22 mouse cellular contexts compared by ENCODE assay signal in genomic region chr10:118624368-118624767, GRCm38 (mm10).
DNase-seq lines count a peak whose midpoint lies in the region; ATAC-seq lines count a peak whose summit lies in the region.
"Had no signal": no experiment of that assay in that cellular context is flagged by ENCODE, and none has a peak within 500 bp of the region (broad histone marks: within the 10 kb centered on the region; RNA-seq: fewer than 3 reads in every experiment).

No protein-coding gene starts in this region.

- DNase-seq in adrenal gland, adult 2 months, result peak; percentile 36
- DNase-seq in adrenal gland, adult 8-10 months, result no peak
- peak; percentile 25 to 30 for DNase-seq in adrenal gland, postnatal 36 days
- DNase-seq in adrenal gland, postnatal 4 days (ENCODE audit: low spot score in 2 of 2), result no peak
- DNase-seq in midbrain, embryonic 11.5 days (ENCODE audit: low spot score, missing footprints), result peak; percentile 72
- no peak for DNase-seq in midbrain, embryonic 10.5 days (ENCODE audit: low spot score)
- DNase-seq: adrenal gland, postnatal 10 days; adrenal gland, postnatal 14 days; adrenal gland, postnatal 25 days; B cell, adult 2 months; cerebellum, adult 11 months; cerebellum, adult 11-12 months; cerebellum, adult 18-20 months; cerebellum, adult 2 months; cerebellum, adult 8-10 months; cerebellum, adult 9-10 months; cerebellum, adult 9-11 months had no signal

- H3K4me2 ChIP-seq in midbrain, embryonic 11.5 days, result no peak overlapping the region

- 86% methylated on average over 7 of the region's 7 CpGs for WGBS in midbrain, embryonic 11.5 days
- 92% methylated on average over 7 of the region's 7 CpGs for WGBS in midbrain, embryonic 10.5 days

- no peaks in the 10 kb centered on the region for H3K9me3 ChIP-seq in midbrain, embryonic 11.5 days (ENCODE audit: control insufficient read depth, low read length)
- H3K9me3 ChIP-seq in midbrain, embryonic 10.5 days (replicated peaks), result no peaks in the 10 kb centered on the region

- H3K27me3 ChIP-seq in midbrain, embryonic 11.5 days (ENCODE audit: control insufficient read depth, insufficient read depth, low read length), result no peaks in the 10 kb centered on the region
- H3K27me3 ChIP-seq in midbrain, embryonic 10.5 days (ENCODE audit: low read depth, poor library complexity, severe bottlenecking), result no peaks in the 10 kb centered on the region
- H3K27me3 ChIP-seq: CH12.LX, Patski had no signal

- no peaks in the 10 kb centered on the region for H3K4me1 ChIP-seq in midbrain, embryonic 11.5 days (ENCODE audit: control insufficient read depth, insufficient read depth, low read length)
- H3K4me1 ChIP-seq in midbrain, embryonic 10.5 days, result no peaks in the 10 kb centered on the region

- no peak overlapping the region for H3K9ac ChIP-seq in midbrain, embryonic 11.5 days (ENCODE audit: low read length)

- H3K36me3 ChIP-seq in midbrain, embryonic 11.5 days (ENCODE audit: control insufficient read depth, insufficient read depth, low read length), result no peaks in the 10 kb centered on the region
- no peaks in the 10 kb centered on the region for H3K36me3 ChIP-seq in midbrain, embryonic 10.5 days
- H3K36me3 ChIP-seq: G1E had no signal

- ATAC-seq in midbrain, embryonic 11.5 days (ENCODE audit: low FRiP score), result no peak
- ATAC-seq: activated CD4-positive, CD25-positive, alpha-beta regulatory T cell, adult 4 months; CD4-positive, CD25-positive, alpha-beta regulatory T cell, adult 4 months; Patski had no signal

- no peak overlapping the region for H3K4me3 ChIP-seq in midbrain, embryonic 11.5 days (ENCODE audit: low read depth, low read length)
- H3K4me3 ChIP-seq in midbrain, embryonic 10.5 days, result no peak overlapping the region

- no peak overlapping the region for H3K27ac ChIP-seq in midbrain, embryonic 11.5 days (ENCODE audit: low read depth, low read length)
- no peak overlapping the region for H3K27ac ChIP-seq in midbrain, embryonic 10.5 days (replicated peaks)

Comparison
In these comparisons a context has a peak if more than half of its experiments do, and no peak if none do; other contexts are left out.
1. DNase-seq: peak in adrenal gland, adult 2 months (single experiment), adrenal gland, postnatal 36 days (2 of 2) and midbrain, embryonic 11.5 days (single experiment); none in adrenal gland, adult 8-10 months (single experiment), adrenal gland, postnatal 4 days (0 of 2) and midbrain, embryonic 10.5 days (single experiment).